Mouse (Mus musculus) liver, embryonic 13.5 days (tissue): ENCODE measurements around the gene Wsb2. TPM values are rescaled to one million over a fixed set of nuclear protein-coding genes. Genes with fewer than 3 reads are reported as not detected.
"Not testable (repeated sequence)": the region's sequence is repeated elsewhere in the genome, so short reads cannot be mapped to it uniquely, and the experiment has no call there.

Experiments used
- ATAC-seq: fragments of 200-750 bp; cut with Nextera tagmentation; 2 replicates; pipeline ENCODE4 v1.8.0; 2017; ENCODE audit warnings: low read depth, mild to moderate bottlenecking, moderate number of reproducible peaks, moderate library complexity
- DNase-seq: peaks from one replicate; pipeline ENCODE4 v3.0.0; 2022
- H3K27ac ChIP-seq: fragments of 300-500 bp; sonication (generic); 2 replicates; pipeline ENCODE4 v1.5.1; 2015; ENCODE audit warnings: moderate library complexity, mild to moderate bottlenecking, inconsistent platforms
- H3K27me3 ChIP-seq: fragments of 300-500 bp; sonication (generic); 2 replicates; pipeline ENCODE4 v1.6.1; 2015; ENCODE audit warnings: mild to moderate bottlenecking, inconsistent platforms
- H3K36me3 ChIP-seq: fragments of 300-500 bp; sonication (generic); 2 replicates; pipeline ENCODE4 v1.6.1; 2015; ENCODE audit warnings: mild to moderate bottlenecking, inconsistent platforms
- H3K4me1 ChIP-seq: fragments of 300-500 bp; sonication (generic); replicated peaks from 2 replicates; pipeline ENCODE4 v1.6.1; 2015; ENCODE audit warnings: inconsistent platforms
- H3K4me2 ChIP-seq: fragments of 300-500 bp; sonication (generic); 2 replicates; pipeline ENCODE4 v1.6.1; 2015; ENCODE audit warnings: inconsistent platforms, mild to moderate bottlenecking, moderate library complexity
- H3K4me3 ChIP-seq: fragments of 300-500 bp; sonication (generic); replicated peaks from 2 replicates; pipeline ENCODE4 v1.5.1; 2015; ENCODE audit warnings: mild to moderate bottlenecking, inconsistent platforms
- H3K9ac ChIP-seq: fragments of 300-500 bp; sonication (generic); 2 replicates; pipeline ENCODE4 v1.6.1; 2015; ENCODE audit warnings: mild to moderate bottlenecking, inconsistent platforms
- H3K9me3 ChIP-seq: fragments of 300-500 bp; sonication (generic); replicated peaks from 2 replicates; pipeline ENCODE4 v1.6.1; 2016; ENCODE audit warnings: inconsistent platforms
- WGBS: fragments of 180-500 bp; shearing (Covaris S2); methylation state at CpG from one replicate; pipeline ENCODE4 v1.1.7; 2015; ENCODE audit not compliant: insufficient replicate concordance; 5-methylcytosine and 5-hydroxymethylcytosine counted together
- polyA plus RNA-seq: library from polyadenylated mRNA; unstranded; fragments of >200 nt; fragmentation: Nextera tagmentation; extraction: Ambion mirVana; gene quantifications from 2 replicates; pipeline ENCODE4 v1.2.1, GENCODE M21; 2015

The Wsb2 gene
- polyA plus RNA-seq, 1 experiment from 2014 or later = 19.8 TPM

- ATAC-seq (no peak), DNase-seq (no peak)
- H3K4me2 ChIP-seq = no peak overlapping the region
- H3K4me1 ChIP-seq = peaks cover 9% of the 10 kb centered on the region
- no peak overlapping the region for H3K9ac ChIP-seq
- no peak overlapping the region for H3K4me3 ChIP-seq
- no peaks in the 10 kb centered on the region for H3K36me3 ChIP-seq
- no peaks in the 10 kb centered on the region for H3K27me3 ChIP-seq
- WGBS = 68% methylated on average over 5 of the region's 5 CpGs
- H3K9me3 ChIP-seq = peaks cover 14% of the 10 kb centered on the region; the same call in 1 of the 2 replicates
- no peak overlapping the region for H3K27ac ChIP-seq
These were observed 38.7 kb downstream of the Wsb2 start for GRCm38 (mm10) chr5:117395834-117396233.

GRCm38 (mm10) chr5:117396596-117397014 is 39.5 kb downstream of the Wsb2 start:
- Histone ChIP-seq H3K9ac (no peak overlapping the region), H3K27me3 (no peaks in the 10 kb centered on the region), H3K4me2 (no peak overlapping the region), H3K36me3 (no peaks in the 10 kb centered on the region), H3K4me1 (peaks cover 9% of the 10 kb centered on the region), H3K4me3 (no peak overlapping the region), H3K9me3 (peaks cover 12% of the 10 kb centered on the region; the same call in 1 of the 2 replicates), H3K27ac (no peak overlapping the region)
- ATAC-seq (no peak), DNase-seq (no peak)
- 50% methylated on average over 6 of the region's 6 CpGs for WGBS

- 0 out of 2 replicates have a peak, but pooled peaks have one; percentile 26 for ATAC-seq
- H3K4me3 ChIP-seq = no peak overlapping the region
These were observed 40.3 kb downstream of the Wsb2 start for GRCm38 (mm10) chr5:117397371-117397770.

GRCm38 (mm10) chr5:117398007-117398550 is 41.0 kb downstream of the Wsb2 start:
- peaks cover 6% of the 10 kb centered on the region; the same call in 1 of the 2 replicates for H3K9me3 ChIP-seq
- DNase-seq (no peak), ATAC-seq (no peak)
- no peaks in the 10 kb centered on the region for H3K27me3 ChIP-seq
- no peak overlapping the region for H3K4me2 ChIP-seq
- H3K4me1 ChIP-seq = peaks cover 9% of the 10 kb centered on the region
- H3K4me3 ChIP-seq = no peak overlapping the region
- H3K27ac ChIP-seq = no peak overlapping the region
- H3K9ac ChIP-seq = no peak overlapping the region
- no peaks in the 10 kb centered on the region for H3K36me3 ChIP-seq
- WGBS = 67% methylated on average over 4 of the region's 5 CpGs

More at GRCm38 (mm10) chr5:117397371-117397770, 40.3 kb downstream of the Wsb2 start:
- no peak for DNase-seq
- Histone ChIP-seq H3K9me3 (peaks cover 10% of the 10 kb centered on the region; the same call in 1 of the 2 replicates), H3K27me3 (no peaks in the 10 kb centered on the region), H3K36me3 (no peaks in the 10 kb centered on the region), H3K9ac (no peak overlapping the region), H3K4me2 (no peak overlapping the region), H3K27ac (no peak overlapping the region), H3K4me1 (peaks cover 9% of the 10 kb centered on the region)
- WGBS = 54% methylated on average over 6 of the region's 6 CpGs

- H3K4me3 ChIP-seq = no peak overlapping the region
- 68% methylated on average over 9 of the region's 9 CpGs for WGBS
- no peaks in the 10 kb centered on the region for H3K36me3 ChIP-seq
- H3K27me3 ChIP-seq = no peaks in the 10 kb centered on the region
- no peak overlapping the region for H3K27ac ChIP-seq
- DNase-seq (no peak), ATAC-seq (no peak)
- no peaks in the 10 kb centered on the region for H3K9me3 ChIP-seq
- no peak overlapping the region for H3K9ac ChIP-seq
- peaks cover 9% of the 10 kb centered on the region for H3K4me1 ChIP-seq
- no peak overlapping the region for H3K4me2 ChIP-seq
These were observed 42.2 kb downstream of the Wsb2 start for GRCm38 (mm10) chr5:117399281-117399680.

GRCm38 (mm10) chr5:117403609-117404008 is 46.5 kb downstream of the Wsb2 start:
- 70% methylated on average over 7 of the region's 8 CpGs for WGBS
- H3K4me1 ChIP-seq = no peaks in the 10 kb centered on the region
- H3K9ac ChIP-seq = no peak overlapping the region
- no peak overlapping the region for H3K4me2 ChIP-seq
- DNase-seq (no peak), ATAC-seq (no peak)
- H3K4me3 ChIP-seq = no peak overlapping the region
- no peaks in the 10 kb centered on the region for H3K9me3 ChIP-seq
- no peak overlapping the region for H3K27ac ChIP-seq
- no peaks in the 10 kb centered on the region for H3K36me3 ChIP-seq
- no peaks in the 10 kb centered on the region for H3K27me3 ChIP-seq

- H3K36me3 ChIP-seq, H3K4me3 ChIP-seq, H3K9me3 ChIP-seq, H3K27ac ChIP-seq, H3K27me3 ChIP-seq, H3K4me1 ChIP-seq, H3K4me2 ChIP-seq, DNase-seq, ATAC-seq, H3K9ac ChIP-seq: not testable (repeated sequence)
- WGBS = 61% methylated on average over 2 of the region's 2 CpGs
These were observed 47.6 kb downstream of the Wsb2 start for GRCm38 (mm10) chr5:117404671-117405070.

GRCm38 (mm10) chr5:117408216-117408615 is 51.1 kb downstream of the Wsb2 start:
- Histone ChIP-seq H3K4me1 (peaks cover under 1% of the 10 kb centered on the region; the same call in 1 of the 2 replicates), H3K27ac (no peak overlapping the region), H3K27me3 (peaks cover 40% of the 10 kb centered on the region), H3K4me3 (no peak overlapping the region), H3K36me3 (no peaks in the 10 kb centered on the region), H3K9ac (no peak overlapping the region), H3K9me3 (no peaks in the 10 kb centered on the region), H3K4me2 (no peak overlapping the region)
- DNase-seq (no peak), ATAC-seq (no peak)
- 41% methylated on average over 4 of the region's 4 CpGs for WGBS

GRCm38 (mm10) chr5:117409369-117409768 is 52.3 kb downstream of the Wsb2 start:
- no peak overlapping the region for H3K27ac ChIP-seq
- no peak for ATAC-seq

GRCm38 (mm10) chr5:117413507-117414501 is 56.7 kb downstream of the Wsb2 start, which contains the start of gene Ksr2:
Gene Ksr2 (plus strand): TSS chr5:117414000.
- Histone ChIP-seq H3K4me1 (peaks cover 9% of the 10 kb centered on the region; the same call in 1 of the 2 replicates), H3K27me3 (peaks cover 78% of the 10 kb centered on the region), H3K9ac (no peak within 1 kb of the TSS), H3K9me3 (no peaks in the 10 kb centered on the region), H3K27ac (no peak within 1 kb of the TSS), H3K36me3 (no peaks in the 10 kb centered on the region), H3K4me3 (peak within 1 kb of the TSS; percentile 56), H3K4me2 (peak within 1 kb of the TSS; percentile 68)
- ATAC-seq (peak; percentile 29; the same call in 1 of the 2 replicates), DNase-seq (no peak)
- 1% methylated on average over 89 of the region's 89 CpGs for WGBS

More at GRCm38 (mm10) chr5:117409369-117409768, 52.3 kb downstream of the Wsb2 start:
- Histone ChIP-seq H3K9ac (no peak overlapping the region), H3K4me2 (no peak overlapping the region), H3K4me3 (no peak overlapping the region), H3K4me1 (peaks cover 9% of the 10 kb centered on the region; the same call in 1 of the 2 replicates), H3K36me3 (no peaks in the 10 kb centered on the region), H3K27me3 (peaks cover 52% of the 10 kb centered on the region), H3K9me3 (no peaks in the 10 kb centered on the region)
- 36% methylated on average over 6 of the region's 6 CpGs for WGBS
- DNase-seq = no peak

GRCm38 (mm10) chr5:117414611-117415010 is 57.5 kb downstream of the Wsb2 start:
- ATAC-seq (no peak), DNase-seq (no peak)
- H3K9ac ChIP-seq = no peak overlapping the region
- H3K4me1 ChIP-seq = peaks cover 9% of the 10 kb centered on the region; the same call in 1 of the 2 replicates
- no peaks in the 10 kb centered on the region for H3K36me3 ChIP-seq
- H3K27ac ChIP-seq = no peak overlapping the region
- peaks cover 74% of the 10 kb centered on the region for H3K27me3 ChIP-seq
- H3K4me3 ChIP-seq = 0 out of 2 replicates have a peak overlapping the region, but pooled peaks have one; percentile 56
- WGBS = 5% methylated on average over 10 of the region's 10 CpGs
- no peaks in the 10 kb centered on the region for H3K9me3 ChIP-seq
- H3K4me2 ChIP-seq = peak overlapping the region; percentile 68; the same call in 1 of the 2 replicates
